Mouse (Mus musculus) hindbrain, embryonic 15.5 days (tissue): Measurements from ENCODE around the gene Rubcn. TPM values are rescaled to one million over a fixed set of nuclear protein-coding genes. Genes with fewer than 3 reads are reported as not detected.

Source experiments
- ATAC-seq: fragments of 200-750 bp; cut with Nextera tagmentation; 2 replicates; pipeline ENCODE4 v1.8.0; 2017; ENCODE audit warnings: low read depth, moderate number of reproducible peaks, moderate TSS enrichment; ENCODE audit not compliant: low FRiP score
- H3K27ac ChIP-seq: fragments of 300-500 bp; sonication (generic); replicated peaks from 2 replicates; pipeline ENCODE4 v1.5.1; 2015; ENCODE audit warnings: mild to moderate bottlenecking, inconsistent platforms
- H3K27me3 ChIP-seq: fragments of 300-500 bp; sonication (generic); 2 replicates; pipeline ENCODE4 v1.6.1; 2015; ENCODE audit warnings: control low read depth, inconsistent platforms
- H3K36me3 ChIP-seq: fragments of 300-500 bp; sonication (generic); 2 replicates; pipeline ENCODE4 v1.6.1; 2015; ENCODE audit warnings: control low read depth, inconsistent platforms
- H3K4me1 ChIP-seq: fragments of 300-500 bp; sonication (generic); replicated peaks from 2 replicates; pipeline ENCODE4 v1.6.1; 2015; ENCODE audit warnings: control low read depth, inconsistent platforms
- H3K4me2 ChIP-seq: fragments of 300-500 bp; sonication (generic); 2 replicates; pipeline ENCODE4 v1.6.1; 2015; ENCODE audit warnings: moderate library complexity, mild to moderate bottlenecking, inconsistent platforms
- H3K4me3 ChIP-seq: fragments of 300-500 bp; sonication (generic); 2 replicates; pipeline ENCODE4 v1.5.1; 2015; ENCODE audit warnings: mild to moderate bottlenecking, inconsistent platforms
- H3K9ac ChIP-seq: fragments of 300-500 bp; sonication (generic); 2 replicates; pipeline ENCODE4 v1.6.1; 2015; ENCODE audit warnings: inconsistent platforms
- H3K9me3 ChIP-seq: fragments of 300-500 bp; sonication (generic); 2 replicates; pipeline ENCODE4 v1.6.1; 2016; ENCODE audit warnings: control low read depth, inconsistent platforms
- WGBS: fragments of 180-500 bp; shearing (Covaris S2); methylation state at CpG from one replicate; pipeline ENCODE4 v1.1.7; 2015; 5-methylcytosine and 5-hydroxymethylcytosine counted together
- polyA plus RNA-seq: library from polyadenylated mRNA; unstranded; fragments of >200 nt; fragmentation: Nextera tagmentation; extraction: Ambion mirVana; gene quantifications from 2 replicates; pipeline ENCODE4 v1.2.1, GENCODE M21; 2015

Rubcn gene
- polyA plus RNA-seq, 1 experiment from 2014 or later, result 38.4 TPM

GRCm38 (mm10) chr16:32783324-32784062 is 94.1 kb downstream of the Rubcn start:
- no peak overlapping the region for H3K4me2 ChIP-seq
- H3K4me3 ChIP-seq, result no peak overlapping the region
- 34% methylated on average over 5 of the region's 5 CpGs for WGBS
- no peak for ATAC-seq
- H3K9me3 ChIP-seq, result no peaks in the 10 kb centered on the region
- no peaks in the 10 kb centered on the region for H3K27me3 ChIP-seq
- H3K27ac ChIP-seq, result no peak overlapping the region
- no peaks in the 10 kb centered on the region for H3K4me1 ChIP-seq
- H3K9ac ChIP-seq, result no peak overlapping the region
- no peaks in the 10 kb centered on the region for H3K36me3 ChIP-seq

GRCm38 (mm10) chr16:32778956-32779355 is 98.6 kb downstream of the Rubcn start:
- no peaks in the 10 kb centered on the region for H3K27me3 ChIP-seq
- 55% methylated on average over 8 of the region's 8 CpGs for WGBS
- no peaks in the 10 kb centered on the region for H3K4me1 ChIP-seq
- H3K4me3 ChIP-seq, result no peak overlapping the region
- no peak overlapping the region for H3K27ac ChIP-seq
- no peaks in the 10 kb centered on the region for H3K9me3 ChIP-seq
- H3K36me3 ChIP-seq, result no peaks in the 10 kb centered on the region
- H3K9ac ChIP-seq, result no peak overlapping the region
- no peak overlapping the region for H3K4me2 ChIP-seq
- no peak for ATAC-seq

GRCm38 (mm10) chr16:32776676-32777075 is 100.9 kb downstream of the Rubcn start:
- no peaks in the 10 kb centered on the region for H3K9me3 ChIP-seq
- no peak for ATAC-seq
- no peaks in the 10 kb centered on the region for H3K4me1 ChIP-seq
- H3K27me3 ChIP-seq, result no peaks in the 10 kb centered on the region
- no peaks in the 10 kb centered on the region for H3K36me3 ChIP-seq
- H3K9ac ChIP-seq, result no peak overlapping the region
- 80% methylated on average over 10 of the region's 10 CpGs for WGBS
- no peak overlapping the region for H3K27ac ChIP-seq
- no peak overlapping the region for H3K4me2 ChIP-seq
- no peak overlapping the region for H3K4me3 ChIP-seq

Other genes with a start within 250 kb of the Rubcn start
- 19.3 and 25.9 TPM in 2 replicates for gene Tnk2, start 233.9 kb downstream of the Rubcn start, polyA plus RNA-seq
- gene Muc4, start 141.9 kb downstream of the Rubcn start, polyA plus RNA-seq, result not detected in 2 replicates
- 0.06 TPM in 1 of 2 replicates, not detected in the other for gene Muc20, start 80.3 kb downstream of the Rubcn start, polyA plus RNA-seq
- gene Smbd1, start 67.3 kb downstream of the Rubcn start, polyA plus RNA-seq, result not detected in 2 replicates
- 106 and 109 TPM in 2 replicates for gene Fyttd1, start 266 bp downstream of the Rubcn start, polyA plus RNA-seq
- gene Lrch3, start 36.3 kb upstream of the Rubcn start, polyA plus RNA-seq, result 39.6 and 39.9 TPM in 2 replicates
- 6.0 and 6.5 TPM in 2 replicates for gene Iqcg, start 178.5 kb upstream of the Rubcn start, polyA plus RNA-seq
- 425 and 508 TPM in 2 replicates for gene Rpl35a, start 178.7 kb upstream of the Rubcn start, polyA plus RNA-seq
- gene Lmln, start 184.8 kb upstream of the Rubcn start, polyA plus RNA-seq, result 4.4 and 4.6 TPM in 2 replicates